Mouse (Mus musculus) kidney, adult 2 months (tissue): ENCODE measurements around the gene Fam241b.

Experiments
- CTCF ChIP-seq: fragments of 200-500 bp; conservative IDR thresholded peaks from 2 replicates; pipeline ENCODE4 v1.5.1; 2011; ENCODE audit warnings: low read depth, mild to moderate bottlenecking, control low read depth, low read length, moderate library complexity, mixed read lengths; ENCODE audit not compliant: insufficient read depth, insufficient read length
- POLR2A ChIP-seq: fragments of 200-500 bp; IDR thresholded peaks from one replicate; pipeline ENCODE4 v1.6.1; 2011; ENCODE audit warnings: low read depth, low read length, control low read depth

GRCm38 (mm10) chr10:62060224-62060913, 83.4 kb downstream of the Fam241b start:
- TF ChIP-seq POLR2A: no peak
- no peak for TF ChIP-seq CTCF
